Mouse (Mus musculus): ENCODE measurements around the gene Dnajb2.

GRCm38 (mm10) chr1:75213096-75213495, 23.1 kb upstream of the Dnajb2 start:
- TF ChIP-seq USF1 (IDR thresholded peaks at IDR 0.05; ENCODE audit: low read depth), result no peak
- TF ChIP-seq FOSL1 (IDR thresholded peaks at IDR 0.05; ENCODE audit: insufficient read depth, low read length, poor library complexity, severe bottlenecking), result no peak
- TF ChIP-seq CTCF (IDR thresholded peaks at IDR 0.05; ENCODE audit: control insufficient read depth, insufficient read depth, insufficient read length), result no peak
- no peak for TF ChIP-seq CEBPB (IDR thresholded peaks at IDR 0.05; ENCODE audit: low read depth)
